In the genomic region with DNA sequence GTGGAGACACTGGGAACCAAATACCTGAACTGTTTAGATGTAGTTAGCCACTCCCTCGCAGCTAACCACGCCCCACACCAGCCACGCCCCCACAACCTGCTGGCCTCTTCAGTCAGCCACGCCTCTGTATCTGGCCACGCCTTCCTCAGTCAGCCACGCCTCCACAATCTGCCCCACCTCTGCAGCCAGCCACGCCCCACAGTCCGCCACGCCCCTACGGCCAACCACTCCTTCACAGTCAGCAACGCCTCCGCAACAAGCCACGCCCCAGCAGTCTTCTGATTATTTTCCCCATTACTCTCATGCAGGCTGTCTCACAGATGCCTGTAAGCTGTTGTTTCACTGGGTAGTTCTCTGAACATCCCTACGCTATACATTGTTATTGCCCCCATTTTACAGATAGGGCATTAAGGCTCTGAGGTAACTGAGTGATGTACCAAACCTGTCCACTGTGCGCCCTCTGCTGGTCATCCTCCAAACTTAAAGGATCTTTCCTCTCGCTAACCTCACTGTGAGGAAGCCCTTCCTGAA, we compare ENCODE assay signal across 9 mouse cellular contexts. TPM values are rescaled to one million over a fixed set of nuclear protein-coding genes. Genes with fewer than 3 reads are reported as not detected.
A peak's percentile ranks its signal among the peaks of the same experiment; 100 is the strongest.
DNase-seq lines count a peak whose midpoint lies in the region; ATAC-seq and TF ChIP-seq lines count a peak whose summit lies in the region.
"Had no signal": no experiment of that assay in that cellular context is flagged by ENCODE, and none has a peak within 500 bp of the region (broad histone marks: within the 10 kb centered on the region; RNA-seq: fewer than 3 reads in every experiment).

No protein-coding gene starts in this region.

- no peaks in the 10 kb centered on the region for H3K27me3 ChIP-seq in intestine, postnatal 0 days (replicated peaks; ENCODE audit: control insufficient read depth, insufficient read depth, low read length)
- H3K27me3 ChIP-seq in liver, embryonic 15.5 days = peaks cover 8% of the 10 kb centered on the region; the same call in 1 of the 2 replicates

- DNase-seq in right cerebral cortex, postnatal 14 days = peak; percentile 76
- no peak for DNase-seq in right cerebral cortex, postnatal 25 days
- peak; percentile 36 for DNase-seq in adrenal gland, adult 2 months
- peak; percentile 11 for DNase-seq in retina, adult 2 months (ENCODE audit: low read depth, low spot score)
- DNase-seq in urinary bladder, postnatal 4 days (ENCODE audit: low spot score in 2 of 2) = peak; percentile 35 to 70

- H3K27ac ChIP-seq in intestine, postnatal 0 days (ENCODE audit: low read depth, low read length) = no peak overlapping the region
- no peak overlapping the region for H3K27ac ChIP-seq in liver, embryonic 15.5 days (replicated peaks)

- H3K36me3 ChIP-seq in intestine, postnatal 0 days (ENCODE audit: control insufficient read depth, insufficient read depth) = no peaks in the 10 kb centered on the region
- no peaks in the 10 kb centered on the region for H3K36me3 ChIP-seq in liver, embryonic 15.5 days (replicated peaks)

- no peak overlapping the region for H3K4me3 ChIP-seq in intestine, postnatal 0 days (ENCODE audit: low read depth, low read length)
- no peak overlapping the region for H3K4me3 ChIP-seq in liver, embryonic 15.5 days (replicated peaks)

- no peaks in the 10 kb centered on the region for H3K4me1 ChIP-seq in intestine, postnatal 0 days (replicated peaks; ENCODE audit: control insufficient read depth, insufficient read depth, low read length)
- H3K4me1 ChIP-seq in liver, embryonic 15.5 days (replicated peaks) = peaks cover 6% of the 10 kb centered on the region

- no peaks in the 10 kb centered on the region for H3K9me3 ChIP-seq in intestine, postnatal 0 days (ENCODE audit: control insufficient read depth)
- H3K9me3 ChIP-seq in liver, embryonic 15.5 days (replicated peaks) = no peaks in the 10 kb centered on the region

- no peak overlapping the region for H3K4me2 ChIP-seq in intestine, postnatal 0 days (replicated peaks; ENCODE audit: low read depth)
- no peak overlapping the region for H3K4me2 ChIP-seq in liver, embryonic 15.5 days

- TF ChIP-seq CTCF in intestine, postnatal 0 days (IDR thresholded peaks at IDR 0.05; ENCODE audit: low read depth) = peak; percentile 83

- peak; percentile 73 for ATAC-seq in erythroid progenitor cell, adult 5-6 weeks (replicated peaks; ENCODE audit: low FRiP score, poor library complexity, severe bottlenecking)
- ATAC-seq in intestine, postnatal 0 days = peak; percentile 77
- ATAC-seq in liver, embryonic 15.5 days (ENCODE audit: insufficient read depth) = peak; percentile 54

- no peak overlapping the region for H3K9ac ChIP-seq in intestine, postnatal 0 days (ENCODE audit: low read depth, low read length)
- no peak overlapping the region for H3K9ac ChIP-seq in liver, embryonic 15.5 days

- WGBS in intestine, postnatal 0 days = 23% methylated on average over 16 of the region's 16 CpGs
- 11% methylated on average over 16 of the region's 16 CpGs for WGBS in liver, embryonic 15.5 days (ENCODE audit: insufficient replicate concordance)

RNA-seq across cellular contexts. Expression of gene Dgcr6, which starts 16.2 kb away (rescaled TPM):
- 10 to 100 TPM; 71.3 to 75.7 TPM for total RNA-seq in adrenal gland, adult 2 months (2021)
- polyA plus RNA-seq in adrenal gland, adult 2 months (2012; rRNA removed) = 127 and 132 TPM in 2 replicates
- total RNA-seq in erythroid progenitor cell, adult 5-6 weeks (2015; ENCODE audit: low replicate concordance) = 8.4 TPM in 1 of 2 replicates, not detected in the other
- total RNA-seq in erythroid progenitor cell, adult 5-6 weeks (2017; ENCODE audit: low replicate concordance) = 2.1 TPM in 1 of 2 replicates, not detected in the other
- polyA plus RNA-seq in intestine, postnatal 0 days (2015; fragmentation: Nextera tagmentation; extraction: Ambion mirVana) = 98.4 and 106 TPM in 2 replicates
- polyA plus RNA-seq in liver, embryonic 15.5 days (2015; fragmentation: Nextera tagmentation; extraction: Ambion mirVana) = 22.1 and 22.3 TPM in 2 replicates

RNA-seq across cellular contexts. Expression of gene Prodh, which starts 53.5 kb away (rescaled TPM):
- total RNA-seq in adrenal gland, adult 2 months (2021) = 10 to 100 TPM; 30.2 to 46.7 TPM
- 68.7 and 99.1 TPM in 2 replicates for polyA plus RNA-seq in adrenal gland, adult 2 months (2012; rRNA removed)
- total RNA-seq in erythroid progenitor cell, adult 5-6 weeks (2015; ENCODE audit: low replicate concordance) = not detected in 2 replicates
- 3.4 and 5.0 TPM in 2 replicates for total RNA-seq in erythroid progenitor cell, adult 5-6 weeks (2017; ENCODE audit: low replicate concordance)
- 23.2 and 40.9 TPM in 2 replicates for polyA plus RNA-seq in intestine, postnatal 0 days (2015; fragmentation: Nextera tagmentation; extraction: Ambion mirVana)
- polyA plus RNA-seq in liver, embryonic 15.5 days (2015; fragmentation: Nextera tagmentation; extraction: Ambion mirVana) = 2.5 and 2.6 TPM in 2 replicates

RNA-seq across cellular contexts. Expression of gene Vpreb2, which starts 56.3 kb away (rescaled TPM):
- total RNA-seq in adrenal gland, adult 2 months (2021) = not detected
- not detected in 2 replicates for polyA plus RNA-seq in adrenal gland, adult 2 months (2012; rRNA removed)
- total RNA-seq in erythroid progenitor cell, adult 5-6 weeks (2015; ENCODE audit: low replicate concordance) = 8.8 TPM in 1 of 2 replicates, not detected in the other
- total RNA-seq in erythroid progenitor cell, adult 5-6 weeks (2017; ENCODE audit: low replicate concordance) = not detected in 2 replicates
- polyA plus RNA-seq in intestine, postnatal 0 days (2015; fragmentation: Nextera tagmentation; extraction: Ambion mirVana) = not detected in 2 replicates
- 1.7 and 2.0 TPM in 2 replicates for polyA plus RNA-seq in liver, embryonic 15.5 days (2015; fragmentation: Nextera tagmentation; extraction: Ambion mirVana)
- total RNA-seq: layer of hippocampus, adult 8-10 months had no signal
